In the genomic region with DNA sequence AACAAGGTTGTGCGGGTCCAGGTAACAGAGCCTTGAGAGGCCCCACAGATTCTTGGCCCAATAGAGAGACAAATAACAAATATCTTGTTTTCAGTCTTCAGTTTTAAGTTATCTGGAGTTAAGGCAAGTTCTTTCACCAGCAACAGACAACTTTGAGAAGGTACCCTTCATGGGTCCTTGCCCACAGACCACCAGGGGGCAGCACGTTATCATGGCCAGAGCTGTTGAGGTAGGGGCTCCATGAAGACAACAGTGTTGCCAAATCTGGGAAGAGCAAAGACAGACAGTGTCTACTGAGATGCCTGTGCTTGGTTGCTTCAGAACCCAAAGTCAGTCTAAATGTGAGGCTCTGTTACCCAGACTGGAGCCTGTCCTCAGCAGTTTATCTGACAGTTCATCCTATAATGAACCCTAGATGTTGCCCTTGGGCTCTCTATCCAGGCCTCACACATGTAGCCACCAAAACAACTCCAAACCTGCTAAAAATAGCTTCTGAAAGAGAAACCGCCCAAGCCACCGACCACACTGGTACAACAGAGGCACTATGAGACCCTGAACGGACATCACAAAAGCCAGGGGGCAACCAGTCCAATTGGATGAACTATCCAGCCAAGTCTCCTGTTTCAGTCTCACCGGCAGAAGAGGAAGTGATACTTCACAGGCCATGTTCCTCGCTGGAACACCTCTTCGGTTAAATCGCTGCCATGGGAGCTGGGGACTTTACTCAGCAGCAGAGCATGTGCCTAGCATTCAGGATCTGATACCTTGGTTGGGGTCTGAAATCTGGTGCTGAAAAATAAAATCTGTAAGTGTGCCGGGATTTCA, we compare ENCODE assay signal across 9 mouse cellular contexts. TPM values are rescaled to one million over a fixed set of nuclear protein-coding genes. Genes with fewer than 3 reads are reported as not detected.
A peak's percentile ranks its signal among the peaks of the same experiment; 100 is the strongest.
DNase-seq lines count a peak whose midpoint lies in the region; ATAC-seq and TF ChIP-seq lines count a peak whose summit lies in the region.
"Had no signal": no experiment of that assay in that cellular context is flagged by ENCODE, and none has a peak within 500 bp of the region (broad histone marks: within the 10 kb centered on the region; RNA-seq: fewer than 3 reads in every experiment).

No protein-coding gene starts in this region.

- TF ChIP-seq POLR2A in CH12.LX (IDR thresholded peaks at IDR 0.05; ENCODE audit: low read depth, low read length) = no peak
- TF ChIP-seq POLR2A in bone marrow, adult 2 months (IDR thresholded peaks at IDR 0.05; ENCODE audit: borderline replicate concordance, control insufficient read depth, low read depth, low read length) = no peak
- no peak for TF ChIP-seq POLR2A in testis, adult 2 months (IDR thresholded peaks at IDR 0.05; ENCODE audit: control insufficient read depth, low read depth, low read length)

- H3K27me3 ChIP-seq in heart, embryonic 10.5 days (ENCODE audit: insufficient read depth, poor library complexity, severe bottlenecking) = peaks cover 33% of the 10 kb centered on the region
- H3K27me3 ChIP-seq in heart, embryonic 12.5 days (replicated peaks) = peaks cover 28% of the 10 kb centered on the region
- no peaks in the 10 kb centered on the region for H3K27me3 ChIP-seq in CH12.LX (replicated peaks)
- H3K27me3 ChIP-seq in testis, adult 2 months (ENCODE audit: control insufficient read depth, insufficient read depth, low read length) = no peaks in the 10 kb centered on the region
- H3K27me3 ChIP-seq: stomach, embryonic 15.5 days had no signal

- TF ChIP-seq CTCF in CH12.LX (conservative IDR thresholded peaks at IDR 0.05 in 1 of 2, IDR thresholded peaks at IDR 0.05 in 1 of 2; ENCODE audit: low read depth in 2 of 2, low read length in 2 of 2) = peak; percentile 81 to 85
- peak; percentile 82 for TF ChIP-seq CTCF in bone marrow, adult 2 months (IDR thresholded peaks at IDR 0.05; ENCODE audit: control insufficient read depth, insufficient read depth, low read length)
- peak; percentile 62; the same call in 1 of the 2 replicates for TF ChIP-seq CTCF in testis, adult 2 months (IDR thresholded peaks at IDR 0.05; ENCODE audit: control insufficient read depth, insufficient read depth, insufficient replicate concordance, low read depth, low read length)

- DNase-seq in heart, embryonic 10.5 days (ENCODE audit: low spot score) = peak; percentile 81
- peak; percentile 72 for DNase-seq in CH12.LX (ENCODE audit: extremely low read depth)
- peak; percentile 74 for DNase-seq in lung, postnatal 14 days

- TF ChIP-seq RAD21 in CH12.LX (IDR thresholded peaks at IDR 0.05; ENCODE audit: low read depth, low read length) = peak; percentile 73

- no peaks in the 10 kb centered on the region for H3K36me3 ChIP-seq in heart, embryonic 10.5 days
- H3K36me3 ChIP-seq in heart, embryonic 12.5 days = no peaks in the 10 kb centered on the region
- no peaks in the 10 kb centered on the region for H3K36me3 ChIP-seq in CH12.LX (replicated peaks in 1 of 2; ENCODE audit: control insufficient read depth in 1 of 2, insufficient read depth in 1 of 2, low read length in 1 of 2)
- no peaks in the 10 kb centered on the region for H3K36me3 ChIP-seq in testis, adult 2 months (ENCODE audit: control insufficient read depth, insufficient read depth, low read length)
- H3K36me3 ChIP-seq: stomach, embryonic 15.5 days had no signal

- no peak overlapping the region for H3K4me3 ChIP-seq in heart, embryonic 10.5 days
- no peak overlapping the region for H3K4me3 ChIP-seq in heart, embryonic 12.5 days
- H3K4me3 ChIP-seq in CH12.LX (replicated peaks in 1 of 3; ENCODE audit: low read depth in 2 of 3, low read length in 2 of 3, poor library complexity in 1 of 3) = peak overlapping the region in 1 of 3 experiments; percentile 25
- no peak overlapping the region for H3K4me3 ChIP-seq in bone marrow, adult 2 months (replicated peaks; ENCODE audit: control insufficient read depth, low read depth, low read length)
- no peak overlapping the region for H3K4me3 ChIP-seq in testis, adult 2 months (ENCODE audit: control insufficient read depth, low read depth, low read length)
- H3K4me3 ChIP-seq: stomach, embryonic 15.5 days had no signal

- H3K9ac ChIP-seq in heart, embryonic 12.5 days = no peak overlapping the region
- H3K9ac ChIP-seq in CH12.LX (ENCODE audit: insufficient read depth, low read depth) = no peak overlapping the region
- H3K9ac ChIP-seq: stomach, embryonic 15.5 days had no signal

- WGBS in heart, embryonic 10.5 days = 64% methylated on average over 10 of the region's 10 CpGs
- WGBS in heart, embryonic 12.5 days = 63% methylated on average over 10 of the region's 10 CpGs
- WGBS in bone marrow, adult 2 months = 36% methylated on average over 10 of the region's 10 CpGs

- no peaks in the 10 kb centered on the region for H3K9me3 ChIP-seq in heart, embryonic 10.5 days
- H3K9me3 ChIP-seq in heart, embryonic 12.5 days (replicated peaks) = no peaks in the 10 kb centered on the region
- H3K9me3 ChIP-seq in CH12.LX (replicated peaks; ENCODE audit: low read length) = no peaks in the 10 kb centered on the region
- H3K9me3 ChIP-seq: stomach, embryonic 15.5 days had no signal

- peak; percentile 75 for TF ChIP-seq EP300 in CH12.LX (IDR thresholded peaks at IDR 0.05; ENCODE audit: low read length)

- H3K79me2 ChIP-seq in CH12.LX (replicated peaks; ENCODE audit: control insufficient read depth, extremely low read depth, insufficient read depth, poor library complexity, severe bottlenecking) = no peaks in the 10 kb centered on the region

- in situ Hi-C loops in CH12.LX (cut with MboI; ENCODE audit: low pct_ligation_motif_present, low pct_unique_long_range_greater_than_20kb, low sequenced_read_pairs) = loop anchor here (25.0 kb wide), 1 partner anchor 287 kb away; a partner anchor contains a TSS

- H3K4me1 ChIP-seq in heart, embryonic 10.5 days = peaks cover 36% of the 10 kb centered on the region
- peaks cover 31% of the 10 kb centered on the region for H3K4me1 ChIP-seq in heart, embryonic 12.5 days (replicated peaks)
- peaks cover 3 to 12% of the 10 kb centered on the region in 2 experiments; a peak in 2 of 4 replicates for H3K4me1 ChIP-seq in CH12.LX (ENCODE audit: control insufficient read depth in 1 of 2, insufficient read depth in 2 of 2)
- no peaks in the 10 kb centered on the region; the same call in 1 of the 2 replicates for H3K4me1 ChIP-seq in bone marrow, adult 2 months (ENCODE audit: control insufficient read depth, insufficient read depth, low read length)
- H3K4me1 ChIP-seq in testis, adult 2 months (ENCODE audit: control insufficient read depth, insufficient read depth, low read length) = peaks cover 6% of the 10 kb centered on the region
- H3K4me1 ChIP-seq: stomach, embryonic 15.5 days had no signal

- no peak overlapping the region for H3K4me2 ChIP-seq in heart, embryonic 12.5 days
- peak overlapping the region; percentile 72 for H3K4me2 ChIP-seq in CH12.LX (ENCODE audit: insufficient read depth, low read depth, poor library complexity, severe bottlenecking)
- H3K4me2 ChIP-seq: stomach, embryonic 15.5 days had no signal

- H3K27ac ChIP-seq in heart, embryonic 10.5 days = no peak overlapping the region
- no peak overlapping the region for H3K27ac ChIP-seq in heart, embryonic 12.5 days (ENCODE audit: poor library complexity, severe bottlenecking)
- no peak overlapping the region for H3K27ac ChIP-seq in CH12.LX (ENCODE audit: insufficient read depth, low read depth)
- no peak overlapping the region for H3K27ac ChIP-seq in bone marrow, adult 2 months (ENCODE audit: control insufficient read depth, insufficient read depth, low read depth, low read length, poor library complexity)
- H3K27ac ChIP-seq in testis, adult 2 months (ENCODE audit: control insufficient read depth, insufficient read depth, low read depth, low read length) = no peak overlapping the region
- H3K27ac ChIP-seq: stomach, embryonic 15.5 days had no signal

- ATAC-seq in heart, embryonic 12.5 days (ENCODE audit: insufficient number of reproducible peaks, low FRiP score) = no peak
- ATAC-seq in hematopoietic stem cell, adult 5-6 weeks (replicated peaks in 1 of 2; ENCODE audit: insufficient read depth in 1 of 2, low FRiP score in 2 of 2, low TSS enrichment in 1 of 2, low read depth in 1 of 2, poor library complexity in 2 of 2, severe bottlenecking in 2 of 2) = peak; percentile 42 to 65; a peak in 3 of 4 replicates
- no peak for ATAC-seq in cerebellum, adult (ENCODE audit: insufficient number of reproducible peaks, low FRiP score, low TSS enrichment)

- dilution Hi-C loops in CH12.LX (cut with MboI; ENCODE audit: extremely low pct_ligation_motif_present, extremely low pct_unique_long_range_greater_than_20kb, low sequenced_read_pairs) = no loop called here

TF ChIP-seq in CH12.LX, 34 proteins besides CTCF, POLR2A, EP300 and RAD21:
- TF ChIP-seq ZKSCAN1 (IDR thresholded peaks at IDR 0.05; ENCODE audit: borderline replicate concordance, low read depth, low read length) (no peak), CHD1 (IDR thresholded peaks at IDR 0.05; ENCODE audit: low read depth, low read length) (no peak), IRF4 (IDR thresholded peaks at IDR 0.05; ENCODE audit: low read depth, low read length) (peak; percentile 65), ZC3H11A (IDR thresholded peaks at IDR 0.05; ENCODE audit: low read depth, low read length) (0 out of 2 replicates have a peak, but pooled peaks have one; percentile 1), SMC3 (IDR thresholded peaks at IDR 0.05; ENCODE audit: low read depth, low read length) (peak; percentile 79)

RNA-seq across cellular contexts. Expression of a gene that starts 19.6 kb away (rescaled TPM):
- polyA plus RNA-seq in heart, embryonic 10.5 days (2016; fragmentation: Nextera tagmentation; extraction: Ambion mirVana) = 0.52 and 0.89 TPM in 2 replicates
- polyA plus RNA-seq in heart, embryonic 12.5 days (2016; fragmentation: Nextera tagmentation; extraction: Ambion mirVana) = 0.93 and 0.95 TPM in 2 replicates
- total RNA-seq in CH12.LX (2012; rRNA removed) (not detected in 2 replicates), CH12.LX (2014; rRNA removed) (not detected in 2 replicates)
- not detected in 2 replicates for polyA plus RNA-seq in CH12.LX (2012; ENCODE audit: insufficient read length, low read depth)
- polyA plus RNA-seq in bone marrow, adult 2 months (2011; ENCODE audit: insufficient read depth, insufficient read length, low replicate concordance, missing spikeins) = not detected in 2 replicates
- total RNA-seq in hematopoietic stem cell, adult 5-6 weeks (2017) = not detected in 2 replicates
- polyA plus RNA-seq in testis, adult 2 months (2012; rRNA removed) = not detected in 2 replicates

RNA-seq across cellular contexts. Expression of a gene that starts 32.5 kb away (rescaled TPM):
- polyA plus RNA-seq in heart, embryonic 10.5 days (2016; fragmentation: Nextera tagmentation; extraction: Ambion mirVana) = 10.9 and 14.6 TPM in 2 replicates
- 13.0 and 14.1 TPM in 2 replicates for polyA plus RNA-seq in heart, embryonic 12.5 days (2016; fragmentation: Nextera tagmentation; extraction: Ambion mirVana)
- total RNA-seq in CH12.LX (2012; rRNA removed) (not detected in 2 replicates), CH12.LX (2014; rRNA removed) (not detected in 2 replicates)
- not detected in 2 replicates for polyA plus RNA-seq in CH12.LX (2012; ENCODE audit: insufficient read length, low read depth)
- 3.1 and 5.9 TPM in 2 replicates for polyA plus RNA-seq in bone marrow, adult 2 months (2011; ENCODE audit: insufficient read depth, insufficient read length, low replicate concordance, missing spikeins)
- 6.9 and 10.5 TPM in 2 replicates for total RNA-seq in hematopoietic stem cell, adult 5-6 weeks (2017)
- 3.0 and 4.0 TPM in 2 replicates for polyA plus RNA-seq in testis, adult 2 months (2012; rRNA removed)

Comparison
In these comparisons a context has a peak if more than half of its experiments do, and no peak if none do; other contexts are left out.
1. ATAC-seq: peak in hematopoietic stem cell, adult 5-6 weeks (2 of 2); none in heart, embryonic 12.5 days (single experiment) and cerebellum, adult (single experiment).
2. Peak in every context shown above with its lines, with median percentiles within 50 percentile points of each other: DNase-seq and CTCF ChIP-seq.